Mouse (Mus musculus) E14TG2a.4 (cell line): ENCODE results near the gene Cacna2d4.

ENCODE experiments used
- CTCF ChIP-seq: conservative IDR thresholded peaks from 2 replicates; pipeline ENCODE4 v1.5.1; 2014; ENCODE audit warnings: low read length
- NANOG ChIP-seq: IDR thresholded peaks from 2 replicates; pipeline ENCODE4 v1.6.1; 2014; ENCODE audit warnings: borderline replicate concordance, low read length, mixed read lengths
- POU5F1 ChIP-seq: IDR thresholded peaks from 2 replicates; pipeline ENCODE4 v1.6.1; 2014; ENCODE audit warnings: low read length, borderline replicate concordance

- TF ChIP-seq CTCF (no peak), POU5F1 (no peak), NANOG (no peak)
Measured at GRCm38 (mm10) chr6:119225226-119225625, 11.1 kb upstream of the Cacna2d4 start.
